10 mouse cellular contexts compared by ENCODE assay signal in the genomic region with DNA sequence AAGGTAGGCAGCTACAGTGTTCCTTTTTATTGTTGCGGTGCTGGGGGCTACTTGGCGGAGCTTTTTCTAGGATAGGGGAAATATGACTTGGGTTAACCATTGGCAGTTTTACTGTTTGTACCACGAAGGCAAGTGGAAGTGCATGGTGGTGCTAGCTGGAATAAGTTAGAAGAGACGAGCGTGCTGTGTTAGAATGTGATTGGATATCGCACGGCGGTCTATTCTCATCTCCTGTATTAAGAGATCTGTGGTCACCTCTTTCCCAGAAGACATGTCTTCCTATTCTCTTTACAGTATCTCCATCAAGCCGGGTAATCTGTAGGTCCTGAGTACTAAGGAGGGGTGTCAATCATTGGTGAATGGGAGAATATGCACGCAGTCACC.
DNase-seq lines count a peak whose midpoint lies in the region; ATAC-seq and TF ChIP-seq lines count a peak whose summit lies in the region.
"Had no signal": no experiment of that assay in that cellular context is flagged by ENCODE, and none has a peak within 500 bp of the region (broad histone marks: within the 10 kb centered on the region; RNA-seq: fewer than 3 reads in every experiment).

No protein-coding gene starts in this region.

- H3K27ac ChIP-seq in layer of hippocampus, adult 2 months, result peak overlapping the region; percentile 77
- H3K27ac ChIP-seq in forebrain, embryonic 16.5 days (ENCODE audit: low read length), result peak overlapping the region; percentile 61
- H3K27ac ChIP-seq in midbrain, embryonic 15.5 days, result peak overlapping the region; percentile 85
- H3K27ac ChIP-seq: lung, embryonic 15.5 days had no signal

- H3K4me1 ChIP-seq in forebrain, embryonic 16.5 days (replicated peaks; ENCODE audit: control insufficient read depth, insufficient read depth, low read length), result peaks cover 19% of the 10 kb centered on the region
- H3K4me1 ChIP-seq in midbrain, embryonic 15.5 days, result peaks cover 26% of the 10 kb centered on the region
- H3K4me1 ChIP-seq: lung, embryonic 15.5 days had no signal

- no peaks in the 10 kb centered on the region for H3K36me3 ChIP-seq in forebrain, embryonic 16.5 days (ENCODE audit: control insufficient read depth, insufficient read depth)
- no peaks in the 10 kb centered on the region for H3K36me3 ChIP-seq in midbrain, embryonic 15.5 days (replicated peaks)
- H3K36me3 ChIP-seq: lung, embryonic 15.5 days had no signal

- no peak for TF ChIP-seq CTCF in layer of hippocampus, adult 2 months (conservative IDR thresholded peaks at IDR 0.05)

- peak; percentile 51; the same call in 1 of the 2 replicates for ATAC-seq in cerebellum, adult (ENCODE audit: insufficient number of reproducible peaks, low FRiP score, low TSS enrichment)
- ATAC-seq in forebrain, embryonic 16.5 days, result peak; percentile 29
- peak; percentile 59 for ATAC-seq in midbrain, embryonic 15.5 days (replicated peaks)

- H3K4me2 ChIP-seq in forebrain, embryonic 16.5 days (ENCODE audit: low read length), result peak overlapping the region; percentile 61
- H3K4me2 ChIP-seq in midbrain, embryonic 15.5 days, result peak overlapping the region; percentile 66

- no peaks in the 10 kb centered on the region for H3K27me3 ChIP-seq in forebrain, embryonic 16.5 days (replicated peaks; ENCODE audit: control insufficient read depth, insufficient read depth, low read length)
- H3K27me3 ChIP-seq in midbrain, embryonic 15.5 days (replicated peaks), result no peaks in the 10 kb centered on the region
- H3K27me3 ChIP-seq: lung, embryonic 15.5 days had no signal

- 61% methylated on average over 10 of the region's 10 CpGs for WGBS in forebrain, embryonic 16.5 days
- WGBS in midbrain, embryonic 15.5 days, result 39% methylated on average over 10 of the region's 10 CpGs

- no peak for DNase-seq in cerebellum, adult 11 months
- no peak for DNase-seq in layer of hippocampus, adult 2 months (ENCODE audit: low spot score in 2 of 2)
- no peak for DNase-seq in layer of hippocampus, postnatal 14 days (ENCODE audit: low spot score in 2 of 2)
- no peak for DNase-seq in adrenal gland, adult 18-20 months (ENCODE audit: low spot score in 2 of 2)
- DNase-seq in T-cell, adult 2 months (ENCODE audit: low spot score), result no peak

- peak overlapping the region; percentile 51 for H3K9ac ChIP-seq in forebrain, embryonic 16.5 days (replicated peaks; ENCODE audit: low read depth, low read length)
- peak overlapping the region; percentile 48 for H3K9ac ChIP-seq in midbrain, embryonic 15.5 days
- H3K9ac ChIP-seq: lung, embryonic 15.5 days had no signal

- H3K9me3 ChIP-seq in forebrain, embryonic 16.5 days (ENCODE audit: control insufficient read depth, low read length), result no peaks in the 10 kb centered on the region
- H3K9me3 ChIP-seq in midbrain, embryonic 15.5 days, result no peaks in the 10 kb centered on the region
- H3K9me3 ChIP-seq: lung, embryonic 15.5 days had no signal

- peak overlapping the region; percentile 56 for H3K4me3 ChIP-seq in layer of hippocampus, adult 2 months
- H3K4me3 ChIP-seq in forebrain, embryonic 16.5 days (replicated peaks; ENCODE audit: low read length), result peak overlapping the region; percentile 35
- peak overlapping the region; percentile 43 for H3K4me3 ChIP-seq in midbrain, embryonic 15.5 days
- H3K4me3 ChIP-seq: erythroblast, embryonic 14.5 days; lung, embryonic 15.5 days had no signal
